Comparison of ENCODE assay signal across 17 mouse cellular contexts in genomic region chr9:29269988-29270387, GRCm38 (mm10).
"Had no signal": no experiment of that assay in that cellular context is flagged by ENCODE, and none has a peak within 500 bp of the region (broad histone marks: within the 10 kb centered on the region; RNA-seq: fewer than 3 reads in every experiment).

No protein-coding gene starts in this region.

- H3K4me1 ChIP-seq: lung, embryonic 15.5 days had no signal

- ATAC-seq: lung, postnatal 0 days; midbrain, embryonic 16.5 days had no signal

- H3K4me3 ChIP-seq: lung, embryonic 15.5 days; midbrain, embryonic 10.5 days; midbrain, embryonic 12.5 days; myocyte; neural tube, embryonic 13.5 days had no signal

- H3K4me2 ChIP-seq: lung, embryonic 15.5 days; midbrain, embryonic 12.5 days; neural tube, embryonic 13.5 days had no signal

- H3K9me3 ChIP-seq: lung, embryonic 15.5 days; midbrain, embryonic 10.5 days; midbrain, embryonic 12.5 days; neural tube, embryonic 13.5 days had no signal

- H3K27ac ChIP-seq: lung, embryonic 15.5 days; midbrain, embryonic 10.5 days; midbrain, embryonic 12.5 days; neural tube, embryonic 13.5 days had no signal

- H3K9ac ChIP-seq: lung, embryonic 15.5 days; midbrain, embryonic 12.5 days; neural tube, embryonic 13.5 days had no signal

- H3K27me3 ChIP-seq: lung, embryonic 15.5 days; midbrain, embryonic 12.5 days; neural tube, embryonic 13.5 days had no signal

- H3K36me3 ChIP-seq: lung, embryonic 15.5 days; midbrain, embryonic 10.5 days; midbrain, embryonic 12.5 days; neural tube, embryonic 13.5 days had no signal

- DNase-seq: lung, adult 2 months; lung, postnatal 14 days; lung, postnatal 36 days; midbrain, embryonic 14.5 days; retina, postnatal 1 day; right cerebral cortex, postnatal 4 days; spleen, adult 18-20 months; thymus, adult 18-20 months; thymus, postnatal 14 days; thymus, postnatal 36 days had no signal
